ENCODE assay signal across 13 mouse cellular contexts in genomic region chr6:67087837-67088440, GRCm38 (mm10).
"Had no signal": no experiment of that assay in that cellular context is flagged by ENCODE, and none has a peak within 500 bp of the region (broad histone marks: within the 10 kb centered on the region; RNA-seq: fewer than 3 reads in every experiment).

No protein-coding gene starts in this region.

- H3K4me3 ChIP-seq: liver, embryonic 13.5 days; midbrain, embryonic 12.5 days; midbrain, embryonic 15.5 days; neural tube, embryonic 12.5 days; neural tube, embryonic 15.5 days; stomach, embryonic 15.5 days had no signal

- DNase-seq: kidney, postnatal 10 days; liver, embryonic 13.5 days; lung, adult 2 months; right cerebral cortex, adult 18-20 months; right cerebral cortex, postnatal 14 days; right cerebral cortex, postnatal 4 days; spleen, adult 18-20 months; thymus, postnatal 25 days had no signal

- ATAC-seq: midbrain, embryonic 15.5 days had no signal

- H3K4me2 ChIP-seq: midbrain, embryonic 12.5 days; midbrain, embryonic 15.5 days; neural tube, embryonic 12.5 days; neural tube, embryonic 15.5 days; stomach, embryonic 15.5 days had no signal

- H3K36me3 ChIP-seq: liver, embryonic 13.5 days; midbrain, embryonic 12.5 days; midbrain, embryonic 15.5 days; neural tube, embryonic 12.5 days; neural tube, embryonic 15.5 days; stomach, embryonic 15.5 days had no signal

- H3K27ac ChIP-seq: midbrain, embryonic 12.5 days; midbrain, embryonic 15.5 days; neural tube, embryonic 12.5 days; neural tube, embryonic 15.5 days; stomach, embryonic 15.5 days had no signal

- H3K27me3 ChIP-seq: midbrain, embryonic 12.5 days; midbrain, embryonic 15.5 days; neural tube, embryonic 12.5 days; neural tube, embryonic 15.5 days; stomach, embryonic 15.5 days had no signal

- H3K9me3 ChIP-seq: liver, embryonic 13.5 days; midbrain, embryonic 12.5 days; midbrain, embryonic 15.5 days; neural tube, embryonic 12.5 days; neural tube, embryonic 15.5 days; stomach, embryonic 15.5 days had no signal

- H3K9ac ChIP-seq: liver, embryonic 13.5 days; midbrain, embryonic 12.5 days; midbrain, embryonic 15.5 days; neural tube, embryonic 12.5 days; neural tube, embryonic 15.5 days; stomach, embryonic 15.5 days had no signal

- H3K4me1 ChIP-seq: midbrain, embryonic 12.5 days; midbrain, embryonic 15.5 days; neural tube, embryonic 12.5 days; neural tube, embryonic 15.5 days; stomach, embryonic 15.5 days had no signal
